Mouse (Mus musculus) Patski (cell line): ENCODE measurements around the gene Cdk5rap2. TPM values are rescaled to one million over a fixed set of nuclear protein-coding genes. Genes with fewer than 3 reads are reported as not detected.

ENCODE experiments used
- ATAC-seq: fragments of 100-300 bp; one replicate; pipeline ENCODE4 v1.8.0; 2021
- CTCF ChIA-PET: fragments of 350-600 bp; sonication (Branson Sonifier 250); formaldehyde crosslinking; loops from one replicate; lab custom pipeline; 2022; ENCODE audit warnings: inconsistent platforms; lab: Charles Lee
- POLR2A ChIA-PET: fragments of 350-600 bp; sonication (Branson Sonifier 250); formaldehyde crosslinking; loops from one replicate; lab custom pipeline; 2022; ENCODE audit warnings: antibody characterized with exemption, inconsistent platforms; lab: Charles Lee
- DNase-seq: peaks from one replicate; pipeline ENCODE4 v3.0.0-alpha.2; 2011; ENCODE audit warnings: low read depth, low spot score
- H3K27me3 ChIP-seq: fragments of 371-371 bp; one replicate; pipeline ENCODE4 v1.5.1; 2021
- CTCF ChIP-seq: fragments of 100-300 bp; IDR thresholded peaks from one replicate; pipeline ENCODE4 v1.5.1; 2021
- in situ Hi-C: fragments of 300-500 bp; cut with MboI; formaldehyde crosslinking; loops from 3 replicates; pipeline ENCODE4 v1.11.1; 2018; ENCODE audit warnings: low pct_unique_long_range_greater_than_20kb, mixed read lengths
- polyA plus RNA-seq: library from polyadenylated mRNA; unstranded; gene quantifications from one replicate; pipeline ENCODE4 v1.2.3, GENCODE M21; 2021

Cdk5rap2 gene
- polyA plus RNA-seq, 1 experiment from 2014 or later, result 36.3 TPM

DNA sequence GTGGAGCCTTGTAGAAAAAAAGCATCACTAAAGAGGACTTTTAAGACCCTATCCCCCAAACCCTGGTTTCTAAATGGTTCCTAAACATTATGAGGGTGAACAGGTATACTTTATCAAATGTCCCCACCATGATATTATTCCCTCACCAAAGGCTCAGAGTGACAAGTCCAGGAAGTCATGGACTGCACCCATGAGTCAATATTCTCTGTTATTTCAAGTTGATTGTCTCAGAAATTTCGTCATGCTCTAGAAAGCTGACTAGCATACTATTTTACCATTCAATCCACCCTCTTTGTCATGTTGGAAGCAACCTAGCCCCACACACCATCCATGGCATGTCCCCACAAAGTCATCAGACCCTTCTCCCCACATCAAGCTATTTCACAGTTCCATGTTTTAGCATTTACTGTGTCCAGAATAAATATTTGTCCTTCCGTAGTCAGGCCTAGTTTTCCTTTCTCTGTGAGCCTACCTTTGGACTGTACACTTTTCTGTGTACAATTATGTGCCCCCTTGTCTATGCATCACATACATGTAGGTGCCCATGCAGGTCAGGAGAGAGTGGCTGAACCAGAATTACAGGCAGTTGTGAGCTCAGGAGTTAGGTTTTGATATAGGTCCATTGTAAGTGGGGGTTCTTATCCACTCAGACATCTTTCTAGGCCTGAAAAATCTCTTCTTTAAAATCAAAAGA lies 142.9 kb downstream of the Cdk5rap2 start:
- ATAC-seq (no peak), DNase-seq (no peak)
- CTCF ChIA-PET, result interaction anchor here (1.2 to 5.6 kb wide), 2 partner anchors 41 to 88 kb away, joined by 3 to 56 read pairs; no protein-coding TSS in a partner anchor
- POLR2A ChIA-PET, result no interaction called here
- in situ Hi-C loops, result no loop called here
- TF ChIP-seq CTCF, result no peak
- H3K27me3 ChIP-seq, result no peaks in the 10 kb centered on the region

DNA sequence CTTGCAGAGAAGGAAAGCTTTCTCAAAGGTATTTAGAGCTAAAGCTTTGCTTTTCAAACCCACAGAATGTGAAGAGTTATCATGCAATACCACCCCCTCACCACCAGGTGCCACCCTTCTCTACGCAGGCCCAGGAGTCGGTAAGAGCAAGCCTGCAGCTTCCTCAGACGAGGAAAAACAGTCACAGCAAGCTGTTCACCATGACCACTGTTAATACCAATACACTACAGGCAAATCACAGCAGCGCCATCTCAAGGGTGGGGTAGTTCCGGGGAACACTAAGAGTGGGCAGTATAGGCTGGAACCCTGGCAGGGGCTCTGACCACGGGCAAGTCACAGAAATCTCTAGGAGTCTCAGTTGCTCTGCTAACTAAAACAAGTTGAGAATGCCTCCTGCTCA lies 145.0 kb downstream of the Cdk5rap2 start:
- no peak for DNase-seq

DNA sequence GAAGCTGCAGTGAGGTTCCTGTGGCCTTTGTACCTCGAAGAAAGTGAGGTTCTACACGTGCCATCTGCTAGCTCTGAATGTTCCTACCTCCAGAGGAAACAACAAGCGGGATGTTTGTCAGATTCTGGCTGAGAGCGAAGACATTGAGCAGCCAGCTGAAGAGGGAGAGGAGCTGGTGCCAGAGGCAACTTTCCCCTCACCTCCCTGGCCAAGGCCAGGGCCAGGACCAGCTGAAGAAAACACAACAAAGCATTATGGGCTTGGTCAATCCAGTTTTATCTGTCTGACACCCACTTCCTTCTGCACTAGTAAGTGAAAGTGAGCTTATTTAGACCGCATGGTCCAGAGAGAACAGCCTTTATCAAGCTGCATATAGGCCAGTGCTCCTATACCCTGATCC lies 147.4 kb downstream of the Cdk5rap2 start:
- ChIA-PET CTCF (interaction anchor here (1.3 to 1.9 kb wide), 4 partner anchors 10 to 93 kb away, joined by 3 to 8 read pairs (median 5); no protein-coding TSS in a partner anchor), POLR2A (no interaction called here)
- in situ Hi-C loops, result loop anchor here (5.0 kb wide), 2 partner anchors 39 to 89 kb away; no protein-coding TSS in a partner anchor
- DNase-seq (no peak), ATAC-seq (no peak)
- H3K27me3 ChIP-seq, result no peaks in the 10 kb centered on the region
- no peak for TF ChIP-seq CTCF

More for the DNA sequence above, 145.0 kb downstream of the Cdk5rap2 start:
- ChIA-PET CTCF (interaction anchor here (0.7 to 5.6 kb wide), 22 partner anchors 8 to 90 kb away, joined by 3 to 56 read pairs (median 4); no protein-coding TSS in a partner anchor), POLR2A (no interaction called here)
- peak; percentile 84 for TF ChIP-seq CTCF
- no peak for ATAC-seq
- no peaks in the 10 kb centered on the region for H3K27me3 ChIP-seq
- in situ Hi-C loops, result no loop called here

DNA sequence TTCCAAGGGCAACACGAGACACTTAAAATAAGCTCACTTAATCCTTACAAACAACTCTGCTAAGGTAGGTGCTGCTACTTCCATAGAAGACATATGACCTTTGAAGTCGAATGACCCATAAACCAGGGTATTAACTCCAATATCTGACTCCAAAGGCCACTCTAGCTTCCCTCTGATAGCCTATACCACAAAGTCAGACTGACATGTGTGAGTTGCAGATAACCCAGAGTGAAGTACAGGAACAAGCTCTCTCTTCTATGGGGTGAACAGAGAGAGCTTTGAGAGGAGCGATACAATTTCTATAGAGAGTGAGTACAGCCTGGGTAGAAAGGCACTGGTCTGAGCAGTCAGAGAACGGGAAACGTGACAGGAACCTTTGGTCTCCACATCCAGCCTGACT lies 148.9 kb downstream of the Cdk5rap2 start:
- ATAC-seq (no peak), DNase-seq (no peak)
- no peaks in the 10 kb centered on the region for H3K27me3 ChIP-seq
- no peak for TF ChIP-seq CTCF
- in situ Hi-C loops, result loop anchor here (5.0 kb wide), 2 partner anchors 41 to 91 kb away; no protein-coding TSS in a partner anchor
- ChIA-PET CTCF (interaction anchor here (1.2 to 1.9 kb wide), 3 partner anchors 11 to 49 kb away, joined by 3 to 8 read pairs (median 4); no protein-coding TSS in a partner anchor), POLR2A (no interaction called here)

DNA sequence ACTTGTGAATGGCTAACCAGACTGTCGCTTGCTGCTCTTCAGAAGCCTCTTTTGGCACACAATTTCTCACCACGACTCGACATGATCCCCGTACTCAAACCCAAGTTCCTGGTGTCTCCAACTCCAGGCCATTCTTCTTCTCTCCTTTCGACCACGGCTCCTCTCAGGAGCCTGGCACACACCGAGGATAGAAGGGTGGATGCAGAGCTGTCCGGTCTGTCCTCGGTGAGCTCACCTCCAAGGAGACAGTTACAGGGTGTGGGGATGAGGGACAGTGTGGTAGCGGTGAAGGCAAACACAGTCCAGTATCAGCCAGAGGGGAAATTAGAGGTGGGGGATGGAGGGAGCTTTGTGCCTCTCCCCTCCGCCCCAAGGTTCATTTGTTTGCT lies 149.8 kb downstream of the Cdk5rap2 start:
- POLR2A ChIA-PET, result no interaction called here
- in situ Hi-C loops, result loop anchor here (5.0 kb wide), 2 partner anchors 42 to 92 kb away; no protein-coding TSS in a partner anchor
- ATAC-seq, result no peak
- H3K27me3 ChIP-seq, result no peaks in the 10 kb centered on the region
- CTCF ChIA-PET, result interaction anchor here (0.7 to 1.2 kb wide), 3 partner anchors 12 to 46 kb away, joined by 3 to 5 read pairs (median 3); no protein-coding TSS in a partner anchor
- TF ChIP-seq CTCF, result no peak
- DNase-seq, result no peak

DNA sequence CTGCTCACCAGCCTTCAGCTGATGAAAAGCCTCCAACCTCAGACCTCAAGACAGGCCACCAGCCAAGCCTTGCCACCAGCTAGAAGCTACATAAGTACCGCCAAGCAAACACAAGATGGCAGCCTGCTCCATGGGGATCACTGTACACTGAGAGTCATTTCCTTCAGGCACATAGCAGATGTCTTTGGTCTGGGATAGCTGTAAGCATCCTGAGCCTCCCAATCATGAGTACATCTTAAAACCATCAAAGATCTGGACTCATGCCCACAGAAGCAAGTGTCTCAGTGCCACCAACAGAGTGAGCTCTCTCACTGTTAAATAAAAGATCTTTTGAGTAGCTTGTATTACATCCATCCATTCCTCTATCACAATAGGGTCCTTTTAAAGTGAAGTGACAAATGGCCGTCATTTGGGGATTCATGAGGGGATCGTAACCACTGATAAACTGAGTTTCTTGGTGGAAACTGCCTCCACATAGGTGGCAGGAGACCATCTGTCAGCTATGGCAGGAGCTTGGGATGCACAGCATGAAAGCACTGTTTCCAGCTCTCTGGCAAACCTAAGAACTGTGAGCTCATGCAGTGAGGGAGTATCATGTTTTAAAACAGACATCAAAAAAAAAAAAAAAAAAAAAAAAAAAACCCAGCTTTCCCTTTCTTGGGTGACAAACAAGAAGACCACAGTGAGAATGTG lies 150.4 kb downstream of the Cdk5rap2 start:
- TF ChIP-seq CTCF, result no peak

DNA sequence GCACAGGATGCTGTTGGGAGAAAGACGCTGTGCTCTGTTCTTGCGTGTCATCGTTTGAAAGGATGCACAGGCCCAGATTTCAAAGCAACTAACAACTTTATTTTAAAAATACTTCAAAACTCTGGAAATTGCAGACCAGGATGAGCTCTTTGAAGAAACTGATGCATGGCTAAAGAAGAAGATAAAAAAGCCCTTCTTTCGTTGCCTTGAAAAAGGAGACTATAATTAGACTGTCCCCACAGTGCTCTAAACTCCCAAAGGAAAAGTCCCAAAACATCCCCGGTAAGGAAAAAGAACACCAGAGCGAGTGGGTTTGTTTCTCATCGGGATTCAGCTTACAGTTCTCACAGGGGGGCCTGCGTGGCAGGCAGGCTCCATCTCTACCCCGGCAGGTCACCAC lies 151.4 kb downstream of the Cdk5rap2 start:
- ATAC-seq, result no peak
- no peak for DNase-seq
- no peak for TF ChIP-seq CTCF
- CTCF ChIA-PET, result no interaction called here
- POLR2A ChIA-PET, result no interaction called here
- H3K27me3 ChIP-seq, result no peaks in the 10 kb centered on the region
- in situ Hi-C loops, result no loop called here

More for the DNA sequence above, 150.4 kb downstream of the Cdk5rap2 start:
- no peaks in the 10 kb centered on the region for H3K27me3 ChIP-seq
- in situ Hi-C loops, result loop anchor here (5.0 kb wide), 2 partner anchors 42 to 92 kb away; no protein-coding TSS in a partner anchor
- no peak for DNase-seq
- POLR2A ChIA-PET, result no interaction called here
- CTCF ChIA-PET, result interaction anchor here (0.7 to 1.2 kb wide), 3 partner anchors 12 to 47 kb away, joined by 3 to 5 read pairs (median 3); no protein-coding TSS in a partner anchor
- no peak for ATAC-seq

DNA sequence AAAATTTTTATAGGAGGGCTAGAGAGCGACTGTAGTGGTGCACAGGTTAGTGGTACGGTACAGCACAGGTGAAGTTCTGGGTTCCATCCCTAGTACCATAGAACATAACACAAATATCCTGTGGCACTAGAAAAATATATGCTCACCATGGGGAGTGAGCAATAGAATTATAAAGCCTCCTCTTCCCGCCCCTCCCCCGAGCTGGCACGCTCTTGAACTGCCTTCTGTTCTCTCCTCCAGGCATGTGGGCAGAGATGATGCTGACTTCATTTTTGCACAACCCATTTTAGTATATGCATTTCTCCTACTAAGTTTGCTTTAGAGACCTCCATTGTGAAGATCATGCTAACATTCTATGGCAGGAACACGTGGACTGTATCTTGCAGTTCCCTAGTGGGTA lies 152.0 kb downstream of the Cdk5rap2 start:
- H3K27me3 ChIP-seq, result no peaks in the 10 kb centered on the region
- ATAC-seq, result no peak
- ChIA-PET CTCF (no interaction called here), POLR2A (no interaction called here)
- TF ChIP-seq CTCF, result no peak
- no peak for DNase-seq
- in situ Hi-C loops, result no loop called here

DNA sequence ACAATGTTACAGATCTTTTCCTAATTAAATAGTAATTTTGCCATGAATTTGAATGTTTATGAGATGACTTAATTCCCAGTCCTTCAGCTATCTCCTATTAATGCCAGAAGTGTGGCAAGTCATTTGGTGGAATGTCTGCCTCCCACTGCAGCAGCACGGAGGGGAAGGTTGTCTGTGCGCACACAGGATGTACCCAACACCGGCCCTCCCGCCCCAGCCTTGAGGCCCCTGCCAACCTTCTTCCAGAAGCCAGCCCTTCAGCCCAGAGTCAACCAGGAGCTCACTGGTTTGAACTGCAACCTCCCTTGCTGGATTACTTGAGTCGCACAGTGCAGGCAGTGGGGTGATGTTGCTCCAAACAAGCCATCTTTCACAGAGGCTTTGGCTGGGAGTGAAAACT lies 158.5 kb downstream of the Cdk5rap2 start:
- DNase-seq, result no peak
- no peaks in the 10 kb centered on the region for H3K27me3 ChIP-seq
- no peak for ATAC-seq
- CTCF ChIA-PET, result interaction anchor here (1.1 to 1.5 kb wide), 2 partner anchors 13 to 19 kb away, joined by 4 to 5 read pairs; no protein-coding TSS in a partner anchor
- POLR2A ChIA-PET, result no interaction called here
- TF ChIP-seq CTCF, result no peak
- in situ Hi-C loops, result no loop called here

DNA sequence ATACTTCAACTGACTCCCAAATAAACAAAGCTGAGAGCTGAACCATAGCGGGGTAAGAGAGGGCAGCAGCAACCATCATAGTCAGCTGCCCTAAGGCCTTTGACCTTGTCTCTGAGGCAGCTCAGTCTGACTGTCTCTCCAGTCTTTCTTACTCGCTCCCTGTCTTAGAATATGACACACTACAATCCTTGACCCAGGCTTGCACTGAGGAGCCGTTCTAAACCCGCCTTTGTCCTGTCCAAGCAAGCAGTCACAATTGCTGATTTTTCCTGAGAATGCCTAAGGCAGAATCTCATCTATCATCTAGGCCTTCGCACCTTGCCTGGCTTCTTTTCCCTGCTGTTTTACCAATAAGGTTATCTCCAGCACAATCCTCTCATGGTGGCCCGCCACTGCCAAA lies 164.5 kb downstream of the Cdk5rap2 start:
- POLR2A ChIA-PET, result no interaction called here
- no peaks in the 10 kb centered on the region for H3K27me3 ChIP-seq
- no peak for ATAC-seq
- TF ChIP-seq CTCF, result no peak
- in situ Hi-C loops, result no loop called here
- DNase-seq, result no peak
- CTCF ChIA-PET, result interaction anchor here (0.8 kb wide), 1 partner anchor 17 kb away, joined by 3 read pairs; no protein-coding TSS in a partner anchor
